Mouse (Mus musculus): ENCODE measurements around the gene Edc4. TPM values are rescaled to one million over a fixed set of nuclear protein-coding genes. Genes with fewer than 3 reads are reported as not detected.

Edc4 gene
- total and polyA plus RNA-seq, 3 experiments, result 46.1 to 72.1 TPM; not detected in 1

- H3K27ac ChIP-seq (ENCODE audit: control insufficient read depth, low read depth, low read length), result no peak overlapping the region
Observed at GRCm38 (mm10) chr8:105854303-105854702, 26.4 kb upstream of the Edc4 start.

GRCm38 (mm10) chr8:105854715-105855216 is 25.9 kb upstream of the Edc4 start, which contains the start of gene Thap11:
Thap11 (plus strand) TSS chr8:105855132.
- Histone ChIP-seq H3K4me1 (ENCODE audit: control insufficient read depth in 1 of 2, insufficient read depth in 2 of 2, low read length in 2 of 2) (peaks cover 4 to 37% of the 10 kb centered on the region in 2 experiments), H3K4me3 (ENCODE audit: control insufficient read depth in 1 of 2, insufficient read depth in 1 of 2, low read depth in 2 of 2, low read length in 2 of 2) (peak within 1 kb of the TSS; percentile 68 to 88)
- DNase-seq (ENCODE audit: low read depth, low spot score), result peak; percentile 96
- TF ChIP-seq GATA1 (IDR thresholded peaks at IDR 0.05; ENCODE audit: low read depth, low read length) (no peak), TCF12 (IDR thresholded peaks at IDR 0.05; ENCODE audit: low read depth, low read length) (peak; percentile 29; the same call in 1 of the 2 replicates), NRF1 (IDR thresholded peaks at IDR 0.05; ENCODE audit: insufficient read depth, low read depth, low read length, poor library complexity, severe bottlenecking) (peak; percentile 72), CTCF (IDR thresholded peaks at IDR 0.05 in 2 of 3, conservative IDR thresholded peaks at IDR 0.05 in 1 of 3; ENCODE audit: control insufficient read depth in 1 of 3, insufficient read depth in 1 of 3, low read depth in 2 of 3, low read length in 3 of 3, poor library complexity in 1 of 3, severe bottlenecking in 1 of 3) (peak; percentile 83 to 89 (median 87)), ZNF384 (IDR thresholded peaks at IDR 0.05; ENCODE audit: low read depth, low read length) (no peak; the same call in 1 of the 2 replicates), MYC (IDR thresholded peaks at IDR 0.05; ENCODE audit: low read depth, low read length) (peak; percentile 75; the same call in 1 of the 2 replicates), GABPA (IDR thresholded peaks at IDR 0.05; ENCODE audit: low read depth, low read length) (no peak; the same call in 1 of the 2 replicates), MYB (IDR thresholded peaks at IDR 0.05; ENCODE audit: low read depth, low read length) (no peak), USF1 (IDR thresholded peaks at IDR 0.05; ENCODE audit: low read depth, low read length) (peak; percentile 41; the same call in 1 of the 2 replicates), EP300 (IDR thresholded peaks at IDR 0.05; ENCODE audit: low read depth in 1 of 2, low read length in 2 of 2) (no peak), BHLHE40 (IDR thresholded peaks at IDR 0.05; ENCODE audit: borderline replicate concordance, low read depth, low read length) (no peak), MAX (IDR thresholded peaks at IDR 0.05; ENCODE audit: low read length) (peak; percentile 31), ZC3H11A (IDR thresholded peaks at IDR 0.05; ENCODE audit: low read depth, low read length) (no peak), SMC3 (IDR thresholded peaks at IDR 0.05; ENCODE audit: low read depth, low read length) (no peak; the same call in 1 of the 2 replicates), JUND (IDR thresholded peaks at IDR 0.05; ENCODE audit: low read depth, low read length) (no peak), CHD2 (IDR thresholded peaks at IDR 0.05; ENCODE audit: low read length) (peak; percentile 92), MXI1 (IDR thresholded peaks at IDR 0.05; ENCODE audit: low read depth, low read length) (no peak; the same call in 1 of the 2 replicates), POLR2AphosphoS2 (IDR thresholded peaks at IDR 0.05; ENCODE audit: low read length) (no peak), KAT2A (conservative IDR thresholded peaks at IDR 0.05; ENCODE audit: low read depth, low read length) (peak; percentile 88), TAL1 (IDR thresholded peaks at IDR 0.05; ENCODE audit: low read length) (no peak), NELFE (IDR thresholded peaks at IDR 0.05; ENCODE audit: low read depth, low read length) (peak; percentile 74), RAD21 (IDR thresholded peaks at IDR 0.05; ENCODE audit: low read depth, low read length) (peak; percentile 17), POLR2AphosphoS5 (IDR thresholded peaks at IDR 0.05; ENCODE audit: borderline replicate concordance, low read depth, low read length) (no peak), TBP (IDR thresholded peaks at IDR 0.05; ENCODE audit: low read depth, low read length) (peak; percentile 64; the same call in 1 of the 2 replicates), MEF2A (IDR thresholded peaks at IDR 0.05; ENCODE audit: extremely low read depth, insufficient replicate concordance, low read depth, low read length, poor library complexity, severe bottlenecking) (no peak), HCFC1 (IDR thresholded peaks at IDR 0.05; ENCODE audit: low read depth, low read length) (peak; percentile 94)

More at GRCm38 (mm10) chr8:105854303-105854702, 26.4 kb upstream of the Edc4 start:
- Histone ChIP-seq H3K27me3 (ENCODE audit: control insufficient read depth in 1 of 2, insufficient read depth in 2 of 2, low read length in 2 of 2) (no peaks in the 10 kb centered on the region), H3K4me1 (ENCODE audit: control insufficient read depth in 1 of 2, insufficient read depth in 2 of 2, low read length in 2 of 2) (peaks cover 4 to 37% of the 10 kb centered on the region in 2 experiments), H3K36me3 (ENCODE audit: control insufficient read depth in 1 of 2, insufficient read depth in 2 of 2, low read length in 2 of 2) (peaks cover 0 to 29% of the 10 kb centered on the region in 2 experiments; a peak in 2 of 4 replicates), H3K4me3 (ENCODE audit: control insufficient read depth in 1 of 2, insufficient read depth in 1 of 2, low read depth in 2 of 2, low read length in 2 of 2) (peak overlapping the region; percentile 28 to 88), H3K79me2 (ENCODE audit: control insufficient read depth, insufficient read depth, low read length, poor library complexity) (peaks cover 23% of the 10 kb centered on the region), H3K9ac (ENCODE audit: control insufficient read depth, low read depth, low read length, poor library complexity, severe bottlenecking) (peak overlapping the region; percentile 43), H3K9me3 (replicated peaks; ENCODE audit: insufficient read depth, low read length) (no peaks in the 10 kb centered on the region)
- no peak for DNase-seq (ENCODE audit: low read depth, low spot score)
- TF ChIP-seq RCOR1 (IDR thresholded peaks at IDR 0.05; ENCODE audit: low read depth, low read length) (no peak), USF1 (IDR thresholded peaks at IDR 0.05; ENCODE audit: low read depth, low read length) (no peak), E2F4 (IDR thresholded peaks at IDR 0.05; ENCODE audit: borderline replicate concordance, low read depth, low read length) (no peak), MYB (IDR thresholded peaks at IDR 0.05; ENCODE audit: low read depth, low read length) (no peak), ZMIZ1 (IDR thresholded peaks at IDR 0.05; ENCODE audit: low read depth, low read length) (no peak), SMC3 (IDR thresholded peaks at IDR 0.05; ENCODE audit: low read depth, low read length) (no peak), SIN3A (IDR thresholded peaks at IDR 0.05; ENCODE audit: low read length) (no peak), BHLHE40 (IDR thresholded peaks at IDR 0.05; ENCODE audit: borderline replicate concordance, low read depth, low read length) (no peak), NRF1 (IDR thresholded peaks at IDR 0.05; ENCODE audit: insufficient read depth, low read depth, low read length, poor library complexity, severe bottlenecking) (no peak), CHD2 (IDR thresholded peaks at IDR 0.05; ENCODE audit: low read length) (no peak), KAT2A (conservative IDR thresholded peaks at IDR 0.05; ENCODE audit: low read depth, low read length) (no peak), TBP (IDR thresholded peaks at IDR 0.05; ENCODE audit: low read depth, low read length) (no peak), UBTF (IDR thresholded peaks at IDR 0.05; ENCODE audit: borderline replicate concordance, insufficient read depth, low read depth, low read length) (no peak), MAX (IDR thresholded peaks at IDR 0.05; ENCODE audit: low read length) (no peak), ZC3H11A (IDR thresholded peaks at IDR 0.05; ENCODE audit: low read depth, low read length) (no peak)

More at GRCm38 (mm10) chr8:105854715-105855216, 25.9 kb upstream of the Edc4 start, which contains the start of gene Thap11:
- Histone ChIP-seq H3K9ac (ENCODE audit: control insufficient read depth, low read depth, low read length, poor library complexity, severe bottlenecking) (peak within 1 kb of the TSS; percentile 76), H3K27me3 (ENCODE audit: control insufficient read depth in 1 of 2, insufficient read depth in 2 of 2, low read length in 2 of 2) (no peaks in the 10 kb centered on the region), H3K79me2 (ENCODE audit: control insufficient read depth, insufficient read depth, low read length, poor library complexity) (peaks cover 23% of the 10 kb centered on the region), H3K36me3 (ENCODE audit: control insufficient read depth in 1 of 2, insufficient read depth in 2 of 2, low read length in 2 of 2) (peaks cover 0 to 29% of the 10 kb centered on the region in 2 experiments; a peak in 2 of 4 replicates), H3K27ac (ENCODE audit: control insufficient read depth, low read depth, low read length) (peak within 1 kb of the TSS; percentile 86), H3K9me3 (replicated peaks; ENCODE audit: insufficient read depth, low read length) (no peaks in the 10 kb centered on the region)
